Mouse (Mus musculus) megakaryocyte, adult 5-6 weeks (primary cell): ENCODE measurements around the gene Mmp11. TPM values are rescaled to one million over a fixed set of nuclear protein-coding genes. Genes with fewer than 3 reads are reported as not detected.

Experiments used
- ATAC-seq: 2 replicates; pipeline ENCODE4 v1.8.0; 2016; ENCODE audit warnings: mild to moderate bottlenecking, inconsistent platforms; ENCODE audit not compliant: poor library complexity, severe bottlenecking
- total RNA-seq, 2 experiments: library from RNA; stranded (forward) in 1 of 2; stranded (reverse) in 1 of 2; fragments of 153-499, 151-499 nt in 1 of 2; fragments of 221-1000, 200-1000 nt in 1 of 2; gene quantifications; 2 replicates each; pipeline versions ENCODE4 v1.2.3 to v1.2.4; 2015 to 2017

The Mmp11 gene
- total RNA-seq, 2 experiments from 2014 or later, result not detected

DNA sequence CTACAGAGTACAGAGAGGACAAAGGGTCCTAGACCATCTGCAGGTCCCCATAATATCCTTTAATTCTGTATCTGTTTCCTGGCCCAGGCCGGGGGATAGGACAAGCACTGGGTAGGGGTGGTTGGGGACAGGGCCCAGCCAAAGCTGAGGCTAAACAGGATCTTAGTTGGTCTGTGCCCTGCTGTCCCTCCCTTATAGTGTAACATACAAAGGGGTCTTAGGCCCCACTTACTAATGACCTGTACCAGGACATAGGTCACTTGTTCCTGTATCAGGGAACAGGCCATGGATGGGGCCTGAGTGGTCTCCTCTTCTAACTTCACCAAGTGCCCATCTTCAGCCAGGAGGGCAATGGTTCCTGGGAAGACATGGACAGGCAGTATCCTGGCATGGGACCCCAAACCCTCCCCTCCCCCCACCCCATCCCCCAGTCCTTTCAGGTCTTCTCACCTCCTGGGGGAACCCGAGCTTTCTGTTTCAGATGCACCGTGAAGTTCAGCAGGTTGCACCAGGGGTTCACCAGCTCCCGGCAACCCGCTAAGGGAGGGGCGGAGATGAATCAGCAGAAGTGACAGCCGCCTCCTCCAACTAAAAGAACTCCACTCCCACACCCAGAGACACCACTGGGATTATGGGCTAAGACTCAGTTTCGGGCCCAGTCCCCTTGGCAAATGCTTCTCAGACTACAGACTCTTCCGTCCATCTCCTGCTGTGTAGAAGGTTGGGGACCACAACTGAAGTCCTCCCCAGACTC, 3.4 kb upstream of the Mmp11 start:
- ATAC-seq, result no peak

DNA sequence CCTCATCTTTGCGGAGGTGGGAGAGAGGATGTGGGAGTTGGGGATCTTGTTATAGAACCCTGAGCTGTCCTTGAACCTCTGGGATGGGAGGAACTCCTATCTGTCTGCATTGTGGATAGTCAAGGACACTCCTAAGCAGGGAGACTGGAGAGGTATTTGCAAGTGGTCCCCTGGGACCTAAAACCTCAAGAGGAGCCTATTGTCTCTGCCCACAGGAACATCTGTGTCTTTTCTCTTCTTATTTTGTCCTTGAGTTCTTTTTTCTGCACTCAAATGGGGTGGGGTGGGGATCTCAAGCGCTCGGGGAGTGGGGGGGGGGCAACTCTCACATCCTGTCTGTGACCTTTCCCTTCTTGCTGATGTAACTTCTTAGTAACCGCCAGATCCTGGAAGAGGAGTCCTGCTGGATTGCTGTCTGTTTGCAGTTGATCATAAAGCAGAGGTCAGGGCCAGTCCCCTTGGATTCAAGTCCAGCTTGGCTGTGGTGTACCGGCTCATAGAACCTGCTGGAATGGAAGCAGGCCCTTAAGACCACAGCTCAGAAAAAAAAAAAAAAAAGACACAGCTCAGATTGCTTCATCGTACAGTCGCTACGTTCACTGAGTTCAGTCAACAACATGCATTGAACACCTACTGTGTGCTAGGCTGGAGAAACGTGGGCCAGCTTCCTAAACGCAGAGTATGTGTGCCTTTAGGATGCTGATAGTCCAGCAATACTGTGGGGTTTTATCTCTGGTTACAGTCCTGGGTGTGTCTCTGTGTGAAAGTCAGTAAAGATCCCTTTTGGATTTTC, 1.8 kb upstream of the Mmp11 start:
- no peak for ATAC-seq

DNA sequence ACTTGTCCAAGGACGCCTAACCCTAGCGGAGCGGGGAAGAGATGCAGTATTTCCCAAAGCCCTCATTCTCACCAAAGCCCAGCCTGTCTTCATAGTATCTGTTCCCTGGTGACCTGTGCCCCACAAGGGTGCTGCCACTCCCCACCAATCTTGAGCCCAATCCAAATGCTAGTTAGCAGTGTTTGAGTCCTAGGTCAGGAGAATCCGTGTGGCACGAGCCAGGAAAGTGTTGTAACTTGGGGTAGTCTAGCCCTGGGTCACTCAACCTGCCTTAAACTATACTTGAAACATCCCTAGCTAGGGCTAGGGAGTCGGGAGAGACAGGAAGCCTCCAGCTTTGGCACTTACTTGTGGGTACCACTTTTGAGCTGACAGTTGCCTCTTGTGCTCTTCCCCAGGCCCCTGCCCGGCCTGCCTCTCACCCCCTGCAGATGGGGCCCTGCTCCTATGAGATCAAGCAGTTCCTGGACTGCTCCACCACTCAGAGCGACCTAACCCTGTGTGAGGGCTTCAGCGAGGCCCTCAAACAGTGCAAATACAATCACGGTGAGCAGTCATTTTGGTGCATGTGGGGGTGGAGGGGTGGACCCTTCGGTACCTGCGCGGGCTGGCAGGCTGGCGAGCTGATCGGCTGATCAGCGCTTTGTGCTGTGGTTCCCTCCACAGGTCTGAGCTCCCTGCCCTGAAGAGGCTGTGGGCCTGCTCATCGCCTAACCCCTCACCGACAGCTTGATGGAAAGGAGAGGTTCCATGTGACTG, 792 bp upstream of the Mmp11 start:
- no peak for ATAC-seq

DNA sequence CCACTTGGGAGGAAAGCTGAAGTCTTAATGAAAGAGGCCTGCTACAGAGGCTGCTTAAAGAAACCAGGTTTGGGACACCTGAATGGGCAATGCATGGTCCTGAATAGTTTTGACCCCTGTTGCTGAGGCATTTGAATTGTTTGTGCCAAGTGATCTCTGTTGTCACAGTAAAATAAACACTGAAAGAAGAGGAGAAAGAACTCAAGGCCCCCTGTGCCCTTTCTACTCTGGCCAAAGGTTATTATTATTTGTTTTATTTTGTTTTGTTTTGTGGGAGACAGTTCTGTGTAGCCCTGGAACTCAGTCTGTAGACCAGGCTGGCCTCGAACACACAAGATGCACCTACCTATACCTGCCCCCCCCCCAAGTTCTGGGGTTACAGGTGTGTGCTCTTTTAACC, 1.3 kb downstream of the Mmp11 start:
- no peak for ATAC-seq

DNA sequence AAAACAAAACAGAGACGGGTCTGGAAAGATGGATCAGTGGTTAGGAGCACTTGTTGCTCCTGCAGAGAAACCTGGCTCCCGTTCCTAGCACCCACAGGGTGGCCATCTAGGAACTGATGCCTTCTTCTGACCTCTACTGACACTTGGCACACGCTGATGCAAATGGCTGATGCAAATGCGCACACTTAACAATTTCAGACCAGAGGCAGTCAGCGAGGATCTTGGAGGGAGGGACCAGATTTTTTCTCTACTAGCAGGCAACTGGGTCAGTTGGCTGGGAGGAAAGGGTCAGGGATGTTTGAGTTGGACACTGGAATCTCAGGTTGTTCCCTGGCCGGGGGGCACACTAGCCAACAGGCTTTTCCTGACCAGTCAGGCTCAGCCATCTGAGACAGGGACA, 3.4 kb downstream of the Mmp11 start, which contains the start of gene Chchd10:
TSS of gene Chchd10 (plus strand) at position 240 of the 400 bp plus-strand sequence.
- no peak for ATAC-seq

DNA sequence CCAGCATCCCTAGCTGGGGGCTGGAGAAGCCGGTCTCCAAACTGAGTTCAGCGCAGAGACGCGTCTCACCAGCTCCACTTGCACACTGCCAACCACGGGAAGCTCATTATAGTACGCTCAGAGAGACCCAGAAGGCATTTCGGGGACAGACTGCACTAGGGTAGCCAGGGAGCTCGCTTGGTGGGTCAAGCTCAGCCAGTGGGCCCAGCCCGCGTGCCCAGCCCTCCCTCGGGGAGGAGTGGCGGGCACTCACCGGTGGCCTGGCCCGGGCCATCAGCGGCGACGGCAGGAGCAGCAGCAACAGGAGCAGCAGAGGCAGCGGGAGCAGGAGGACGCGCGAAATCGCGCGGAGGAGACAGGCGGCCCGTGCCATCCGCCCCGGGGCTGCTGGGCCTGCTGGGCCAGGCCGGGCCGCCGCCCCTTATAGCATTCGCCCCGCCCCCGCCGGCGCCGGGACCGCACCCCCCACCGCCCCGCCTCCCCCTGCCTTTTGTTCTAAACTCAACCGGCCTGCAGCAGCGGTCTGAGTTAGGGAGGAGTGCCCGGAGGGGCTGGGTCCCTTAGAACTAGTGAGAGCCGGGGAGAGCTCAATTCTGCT, 4.1 kb downstream of the Mmp11 start:
- ATAC-seq, result peak; percentile 26

DNA sequence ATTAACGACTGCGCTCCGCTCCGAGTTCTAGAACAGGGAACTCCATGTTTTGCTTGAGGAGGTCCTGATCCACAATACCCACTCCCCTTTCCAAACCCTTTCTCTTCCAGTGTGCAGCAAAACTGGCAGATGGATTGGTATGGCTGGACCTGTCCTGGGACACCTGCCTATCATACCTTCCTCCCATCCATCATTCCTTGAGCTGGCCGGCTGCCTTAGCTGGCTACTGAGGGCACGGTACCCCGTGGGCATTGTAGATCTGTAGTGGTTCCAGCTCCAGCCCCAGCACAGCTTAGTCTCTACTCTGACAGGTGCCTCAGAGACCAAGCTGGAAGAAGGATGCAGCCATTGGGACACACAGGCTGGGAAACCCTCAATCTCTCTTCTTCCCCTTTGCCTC, 5.0 kb downstream of the Mmp11 start:
- ATAC-seq, result no peak

DNA sequence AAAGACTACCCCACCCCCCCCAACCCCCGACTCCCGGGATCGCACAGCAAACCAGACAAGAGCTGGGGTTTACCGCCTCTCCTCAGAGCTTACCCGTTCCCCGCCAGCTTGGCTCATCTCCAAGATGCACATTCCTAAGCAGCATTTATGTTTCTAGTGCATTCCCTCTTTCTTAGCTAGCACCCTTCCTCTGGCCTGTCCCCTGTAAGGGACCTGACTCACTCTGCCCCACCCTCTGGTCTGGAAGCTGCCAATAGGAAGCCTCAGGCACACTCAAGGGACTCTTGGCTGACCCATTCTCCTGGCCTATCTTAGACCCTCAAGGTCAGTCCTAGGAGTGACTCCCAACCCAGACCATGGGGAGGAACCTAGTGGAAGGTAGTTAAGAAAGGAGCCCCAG, 6.0 kb downstream of the Mmp11 start:
- ATAC-seq, result no peak

DNA sequence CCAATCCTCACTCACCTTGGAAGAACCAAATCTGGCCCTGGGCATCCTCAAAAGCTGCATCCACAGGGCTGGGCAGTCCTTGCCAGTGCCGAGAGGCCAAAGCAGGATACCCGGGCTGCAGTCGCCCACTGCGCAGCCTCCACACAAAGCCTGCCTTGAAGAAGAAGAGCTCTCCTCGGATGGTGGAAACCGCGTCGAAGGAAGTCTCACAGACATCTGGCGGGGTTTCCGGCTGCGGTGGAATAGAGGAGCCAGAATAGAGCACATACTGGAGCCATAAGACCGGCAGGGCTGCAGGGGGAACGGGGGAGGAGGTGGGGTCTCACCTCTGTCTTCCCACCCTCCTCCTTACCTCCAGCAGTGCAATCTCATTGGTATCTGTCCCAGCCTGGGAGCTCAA, 9.9 kb downstream of the Mmp11 start:
- ATAC-seq, result no peak

DNA sequence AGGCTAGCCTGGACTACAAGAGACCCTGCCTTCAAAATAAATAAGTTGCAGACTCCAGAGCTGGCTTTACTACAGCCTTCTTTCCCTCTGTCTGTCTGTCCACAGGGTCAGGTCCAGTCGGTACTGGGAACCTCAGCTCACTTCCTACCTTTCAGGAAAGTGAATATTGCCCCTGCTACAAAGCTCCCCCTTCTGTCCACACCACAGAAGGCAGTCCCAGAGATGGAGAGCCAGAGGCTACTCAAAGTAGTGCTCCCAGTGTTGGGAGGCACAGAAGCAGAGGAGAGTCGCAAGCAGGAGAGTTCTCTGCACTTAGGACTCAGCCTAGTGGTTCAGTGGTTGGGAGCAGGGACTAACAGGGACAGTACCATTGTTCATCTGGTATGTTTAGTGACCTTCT, 12.0 kb downstream of the Mmp11 start:
- ATAC-seq, result no peak

DNA sequence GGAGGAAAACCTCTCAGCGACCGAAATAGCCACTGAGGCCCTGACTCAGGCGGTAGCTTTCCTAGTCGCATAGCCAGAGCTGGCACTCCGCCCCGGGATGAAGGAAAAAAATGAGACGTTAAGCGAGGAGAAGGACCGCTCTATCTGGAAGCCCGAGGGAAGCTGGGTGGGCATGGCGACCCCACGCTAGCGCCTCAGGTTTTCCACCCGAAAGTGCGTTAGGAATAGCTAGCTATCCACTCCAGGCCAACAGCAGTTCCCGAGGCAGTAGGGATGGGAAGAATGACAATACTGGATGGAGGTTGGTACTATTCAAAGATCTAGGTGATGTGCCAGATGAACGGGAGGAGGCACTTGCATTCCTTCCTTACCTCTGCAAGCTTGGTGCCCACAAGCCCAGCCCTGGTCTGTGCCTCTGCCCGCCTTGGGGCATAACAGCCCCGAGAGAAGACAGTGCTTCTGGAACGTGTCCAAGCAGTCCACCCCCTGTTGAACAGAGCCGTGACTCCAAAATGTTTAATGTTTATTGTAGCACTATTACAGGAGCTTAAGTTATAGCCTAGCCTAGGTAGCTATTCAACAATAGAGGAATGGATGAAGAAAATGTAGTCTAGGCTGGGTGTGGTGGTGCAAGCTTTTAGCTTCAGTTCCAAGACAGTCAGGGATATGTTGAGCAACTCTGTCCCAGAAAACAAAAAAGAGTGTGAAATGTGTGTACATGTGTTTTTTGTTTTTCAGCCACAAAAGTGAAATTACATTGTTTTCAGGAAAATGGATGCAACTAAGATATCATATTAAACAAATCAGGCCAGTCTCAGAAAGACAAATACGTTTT, 14.4 kb downstream of the Mmp11 start:
- peak; percentile 16; the same call in 1 of the 2 replicates for ATAC-seq

DNA sequence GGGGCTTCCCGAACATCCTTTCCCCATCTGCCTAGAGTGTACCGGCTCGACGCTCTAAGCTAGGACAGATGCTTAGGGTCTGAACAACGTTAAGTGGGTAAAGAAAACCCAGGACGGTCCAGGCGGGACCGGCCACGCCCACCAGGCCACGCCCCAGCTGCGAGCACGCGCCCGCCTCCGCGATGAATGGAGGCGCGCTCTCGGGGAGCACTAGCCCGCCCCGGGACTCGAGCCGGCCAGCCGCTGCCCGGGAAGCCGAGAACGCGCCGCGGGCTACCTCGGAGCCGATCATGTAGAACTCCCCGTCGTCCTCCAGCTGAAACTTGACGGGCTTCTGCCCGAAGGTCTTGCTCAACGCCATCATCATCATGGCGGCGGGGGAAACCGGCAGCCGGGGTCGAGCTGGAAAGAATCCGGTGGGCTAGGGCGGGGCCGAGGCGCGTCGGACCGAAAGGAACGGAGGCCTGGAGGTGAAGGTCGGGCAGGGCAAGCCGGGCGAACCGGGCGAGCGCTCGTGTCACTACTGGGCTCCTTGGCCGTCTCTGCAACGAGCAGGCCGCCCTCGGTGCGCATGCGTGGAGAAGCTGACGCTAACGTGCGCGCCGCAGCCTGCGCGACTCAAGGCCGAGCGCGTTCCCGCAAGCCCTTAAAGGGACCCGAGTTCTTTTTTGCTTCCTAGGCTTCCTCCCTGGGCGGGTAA, 15.1 kb downstream of the Mmp11 start, which contains the start of gene Smarcb1:
TSS of gene Smarcb1 (minus strand) at position 592 of the 700 bp plus-strand sequence.
- peak; percentile 87 for ATAC-seq

DNA sequence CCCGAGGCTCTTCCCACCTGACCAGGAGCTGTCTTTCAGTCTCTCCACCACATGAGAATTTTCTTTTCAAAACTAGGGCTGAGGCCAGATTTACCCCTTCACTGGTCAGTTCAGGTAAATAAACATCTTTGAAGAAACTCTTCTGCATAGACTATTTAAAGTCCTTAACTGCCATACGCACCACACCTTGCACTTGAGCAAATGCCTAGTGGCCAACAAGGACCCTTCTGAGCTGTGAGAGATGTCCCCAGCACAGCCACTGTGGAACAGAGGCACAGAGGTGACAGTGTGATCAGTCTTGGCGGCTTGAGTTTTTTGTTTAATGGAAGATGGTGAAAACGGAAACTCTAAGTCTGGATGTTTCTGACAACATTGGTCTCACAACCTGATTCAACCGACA, 17.3 kb downstream of the Mmp11 start:
- ATAC-seq, result no peak

DNA sequence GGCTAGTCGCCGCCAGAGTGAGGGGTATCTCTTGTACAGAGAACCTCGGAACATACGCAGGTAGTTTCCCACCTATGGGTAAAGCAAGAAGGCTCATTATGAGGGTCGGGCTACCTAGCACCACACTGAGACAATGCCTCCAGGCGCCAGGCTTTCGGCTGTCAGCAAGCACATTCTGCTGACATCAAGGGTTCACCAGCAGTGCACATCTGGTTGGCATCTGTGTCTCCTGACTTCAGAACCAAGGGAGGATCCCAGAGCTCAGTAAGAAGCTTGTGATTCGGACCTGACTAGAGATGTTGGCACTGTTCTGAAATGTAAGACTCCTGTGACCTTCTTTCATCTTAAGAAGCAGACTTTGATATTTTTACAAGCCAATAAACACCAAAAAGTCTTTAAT, 19.5 kb downstream of the Mmp11 start:
- no peak for ATAC-seq

DNA sequence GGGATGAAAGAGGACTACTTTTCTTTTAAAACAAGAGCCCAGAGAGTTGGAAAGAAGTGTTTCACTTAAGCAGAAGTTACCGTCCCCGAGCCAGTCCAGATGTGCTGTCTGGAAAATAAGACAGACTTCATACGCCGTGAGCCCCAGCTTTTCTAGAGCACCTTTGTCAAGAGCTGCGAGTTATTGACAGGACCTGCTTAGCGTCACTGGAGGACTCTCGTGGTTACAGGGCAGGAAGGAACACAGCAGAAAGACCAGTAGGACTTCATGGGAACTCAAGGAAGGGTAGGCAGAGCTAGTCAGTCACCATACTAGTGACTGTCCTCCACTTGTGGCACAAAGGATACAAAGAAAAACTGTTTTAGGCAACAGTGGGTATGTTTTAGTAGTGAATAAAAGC, 20.7 kb downstream of the Mmp11 start:
- ATAC-seq, result no peak

DNA sequence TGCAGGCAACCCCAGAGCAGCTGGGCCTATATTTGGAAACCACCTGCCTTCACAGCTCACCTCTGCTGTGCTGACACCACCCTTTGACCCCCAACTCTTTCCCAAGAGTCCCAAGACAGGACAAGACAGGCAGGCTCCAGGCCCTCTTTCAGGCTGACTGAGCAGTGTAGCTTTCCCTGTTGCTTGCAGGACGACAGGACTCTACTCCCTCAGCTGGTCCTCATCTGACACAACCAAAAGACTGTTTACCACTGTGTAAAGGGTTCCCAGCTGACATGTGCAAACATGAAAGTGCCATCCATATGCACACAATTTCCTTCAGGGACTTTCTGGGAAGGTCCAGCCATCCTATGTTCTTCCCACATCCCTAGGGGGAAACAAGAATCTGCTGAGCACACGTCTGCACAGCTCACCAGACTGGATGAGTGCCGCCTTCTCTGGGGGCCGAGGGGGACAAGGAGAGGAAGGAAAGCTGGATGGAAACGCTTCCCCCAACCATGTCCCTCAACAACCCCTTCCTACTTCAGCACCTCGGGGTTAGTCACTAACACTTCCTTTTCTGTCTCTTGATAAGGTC, 23.2 kb downstream of the Mmp11 start:
- no peak for ATAC-seq

DNA sequence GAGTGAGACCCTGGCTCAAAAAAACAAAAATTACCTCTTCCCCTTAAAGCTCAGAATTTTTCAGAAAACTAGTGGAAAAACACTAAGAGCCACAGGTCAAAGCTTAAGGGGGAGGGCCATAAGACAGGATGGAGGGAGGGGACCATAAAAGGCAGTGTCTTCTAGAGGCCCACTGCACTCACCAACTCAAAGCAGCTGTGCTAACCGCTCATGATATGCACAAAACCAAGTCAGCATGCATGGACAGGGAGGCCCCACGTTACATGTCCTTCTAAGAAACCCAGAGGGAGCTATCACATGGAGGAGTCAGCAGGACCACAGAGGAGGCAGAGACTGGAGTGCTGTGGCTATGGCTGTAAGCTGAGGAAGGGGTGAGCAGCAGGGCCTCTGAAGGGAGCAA, 25.6 kb downstream of the Mmp11 start:
- no peak for ATAC-seq

DNA sequence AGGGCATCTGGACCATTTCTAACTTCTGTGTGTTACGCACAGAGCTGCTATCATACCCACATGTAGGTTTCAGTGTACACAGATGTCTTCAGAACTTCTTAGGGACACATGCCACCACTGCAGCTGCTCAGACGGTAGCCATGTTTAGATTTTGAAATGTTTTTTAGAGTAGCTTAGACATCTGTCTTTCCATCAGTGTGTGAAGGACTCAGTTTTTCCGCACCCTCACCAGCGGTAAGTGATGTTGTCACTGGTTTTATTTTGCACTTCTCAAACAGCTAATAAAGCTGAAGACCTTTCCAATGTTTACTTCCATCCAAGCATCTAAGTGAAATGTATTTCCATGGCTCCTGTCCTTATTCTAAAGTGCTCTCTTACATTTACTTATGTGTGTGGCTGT, 29.4 kb downstream of the Mmp11 start:
- no peak for ATAC-seq

DNA sequence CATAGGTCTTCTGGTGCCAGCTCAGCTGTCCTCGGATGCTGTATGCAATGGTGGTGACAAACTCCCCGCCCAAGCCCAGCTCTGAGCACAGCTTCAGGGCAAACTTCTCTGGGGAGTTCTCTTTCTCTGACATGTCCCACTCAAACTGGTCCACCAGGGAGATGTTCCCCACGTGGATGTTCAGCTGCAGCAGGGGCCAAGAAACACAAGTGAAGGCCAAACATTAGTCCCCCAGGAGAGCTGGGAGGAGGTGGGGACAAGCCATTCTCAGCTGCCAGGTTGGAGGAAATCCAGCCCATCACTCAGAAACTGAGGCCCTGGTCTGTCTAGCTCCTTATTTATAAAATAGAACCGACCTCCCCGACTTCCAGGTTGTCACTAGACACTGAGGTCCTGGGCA, 31.9 kb downstream of the Mmp11 start:
- ATAC-seq, result no peak
